In genomic region chr17:64703649-64704230, GRCm38 (mm10) we compare ENCODE assay signal across 29 mouse cellular contexts.
DNase-seq lines count a peak whose midpoint lies in the region; ATAC-seq and TF ChIP-seq lines count a peak whose summit lies in the region.
"Had no signal": no experiment of that assay in that cellular context is flagged by ENCODE, and none has a peak within 500 bp of the region (broad histone marks: within the 10 kb centered on the region; RNA-seq: fewer than 3 reads in every experiment).

No protein-coding gene starts in this region.

- no peak overlapping the region for H3K4me3 ChIP-seq in heart, embryonic 10.5 days
- no peak overlapping the region for H3K4me3 ChIP-seq in midbrain, embryonic 12.5 days
- H3K4me3 ChIP-seq in stomach, postnatal 0 days (ENCODE audit: low read depth, low read length), result no peak overlapping the region
- H3K4me3 ChIP-seq: heart, embryonic 15.5 days; intestine, embryonic 15.5 days; layer of hippocampus, adult 2 months; limb, embryonic 12.5 days; neural tube, embryonic 12.5 days; stomach, embryonic 15.5 days had no signal

- no peak for TF ChIP-seq EP300 in stomach, postnatal 0 days (optimal IDR thresholded peaks at IDR 0.05)

- intact Hi-C loops in heart, postnatal 10 days (cut with DNase I), result no loop called here

- H3K36me3 ChIP-seq in heart, embryonic 10.5 days, result no peaks in the 10 kb centered on the region
- H3K36me3 ChIP-seq in midbrain, embryonic 12.5 days, result no peaks in the 10 kb centered on the region
- H3K36me3 ChIP-seq in stomach, postnatal 0 days (ENCODE audit: control insufficient read depth, insufficient read depth, low read length), result no peaks in the 10 kb centered on the region
- H3K36me3 ChIP-seq: heart, embryonic 15.5 days; intestine, embryonic 15.5 days; limb, embryonic 12.5 days; neural tube, embryonic 12.5 days; stomach, embryonic 15.5 days had no signal

- 86% methylated on average over 4 of the region's 4 CpGs for WGBS in heart, embryonic 10.5 days
- WGBS in midbrain, embryonic 12.5 days, result 37% methylated on average over 4 of the region's 4 CpGs
- 94% methylated on average over 4 of the region's 4 CpGs for WGBS in stomach, postnatal 0 days

- no peaks in the 10 kb centered on the region for H3K9me3 ChIP-seq in heart, embryonic 10.5 days
- no peaks in the 10 kb centered on the region for H3K9me3 ChIP-seq in midbrain, embryonic 12.5 days
- no peaks in the 10 kb centered on the region for H3K9me3 ChIP-seq in stomach, postnatal 0 days (ENCODE audit: control insufficient read depth, low read length)
- H3K9me3 ChIP-seq: heart, embryonic 15.5 days; intestine, embryonic 15.5 days; limb, embryonic 12.5 days; neural tube, embryonic 12.5 days; stomach, embryonic 15.5 days had no signal

- no peak overlapping the region for H3K27ac ChIP-seq in heart, embryonic 10.5 days
- H3K27ac ChIP-seq in midbrain, embryonic 12.5 days (replicated peaks), result peak overlapping the region; percentile 52
- H3K27ac ChIP-seq in stomach, postnatal 0 days (replicated peaks), result no peak overlapping the region
- H3K27ac ChIP-seq: heart, embryonic 15.5 days; intestine, embryonic 15.5 days; layer of hippocampus, adult 2 months; limb, embryonic 12.5 days; macrophage; neural tube, embryonic 12.5 days; stomach, embryonic 15.5 days had no signal

- no peaks in the 10 kb centered on the region for H3K4me1 ChIP-seq in heart, embryonic 10.5 days
- peaks cover 7% of the 10 kb centered on the region for H3K4me1 ChIP-seq in midbrain, embryonic 12.5 days
- H3K4me1 ChIP-seq in stomach, postnatal 0 days (replicated peaks; ENCODE audit: control insufficient read depth, insufficient read depth), result no peaks in the 10 kb centered on the region
- H3K4me1 ChIP-seq: heart, embryonic 15.5 days; intestine, embryonic 15.5 days; limb, embryonic 12.5 days; neural tube, embryonic 12.5 days; stomach, embryonic 15.5 days had no signal

- H3K27me3 ChIP-seq in heart, embryonic 10.5 days (ENCODE audit: insufficient read depth, poor library complexity, severe bottlenecking), result no peaks in the 10 kb centered on the region
- H3K27me3 ChIP-seq in midbrain, embryonic 12.5 days, result no peaks in the 10 kb centered on the region
- H3K27me3 ChIP-seq in stomach, postnatal 0 days (ENCODE audit: control insufficient read depth, insufficient read depth, low read length), result no peaks in the 10 kb centered on the region
- H3K27me3 ChIP-seq: heart, embryonic 15.5 days; intestine, embryonic 15.5 days; limb, embryonic 12.5 days; neural tube, embryonic 12.5 days; stomach, embryonic 15.5 days had no signal

- peak; percentile 69 for DNase-seq in heart, embryonic 10.5 days (ENCODE audit: low spot score)
- DNase-seq in heart, postnatal 10 days, result no peak
- DNase-seq in MN1 (ENCODE audit: low spot score), result peak; percentile 57
- peak; percentile 57 for DNase-seq in brain, embryonic 14.5 days (ENCODE audit: low read depth)
- no peak for DNase-seq in stomach, postnatal 0 days (ENCODE audit: low spot score)
- no peak for DNase-seq in frontal cortex, postnatal 14 days (ENCODE audit: low spot score in 2 of 2)
- DNase-seq: adrenal gland, adult 8-10 months; B cell, adult 2 months; cerebellum, adult 2 months; cerebellum, postnatal 36 days; embryo, embryonic 11 days; heart, postnatal 4 days; kidney, postnatal 25 days; layer of hippocampus, postnatal 36 days; liver, postnatal 0 days; thymus, adult 18-20 months; thymus, postnatal 4 days had no signal

- peak; percentile 73 for ATAC-seq in midbrain, embryonic 12.5 days (ENCODE audit: low FRiP score, low read depth)
- ATAC-seq in stomach, postnatal 0 days (ENCODE audit: low FRiP score, low TSS enrichment), result no peak
- ATAC-seq: activated CD4-positive, CD25-positive, alpha-beta regulatory T cell, adult 4 months; hindbrain, embryonic 16.5 days; intestine, embryonic 15.5 days; liver, postnatal 0 days; lung, postnatal 0 days had no signal

- no peak for TF ChIP-seq CTCF in brain, embryonic 14.5 days (IDR thresholded peaks at IDR 0.05; ENCODE audit: borderline replicate concordance, extremely low read depth, insufficient read depth, insufficient read length)
- no peak for TF ChIP-seq CTCF in stomach, postnatal 0 days (IDR thresholded peaks at IDR 0.05; ENCODE audit: low read depth)

- no peak overlapping the region for H3K4me2 ChIP-seq in midbrain, embryonic 12.5 days (replicated peaks)
- H3K4me2 ChIP-seq in stomach, postnatal 0 days (replicated peaks; ENCODE audit: low read depth), result no peak overlapping the region
- H3K4me2 ChIP-seq: heart, embryonic 15.5 days; intestine, embryonic 15.5 days; limb, embryonic 12.5 days; liver, embryonic 11.5 days; neural tube, embryonic 12.5 days; stomach, embryonic 15.5 days had no signal

- no peak for TF ChIP-seq POLR2A in brain, embryonic 14.5 days (IDR thresholded peaks at IDR 0.05; ENCODE audit: borderline replicate concordance, extremely low read depth, insufficient read depth, insufficient read length, poor library complexity, severe bottlenecking)

- H3K9ac ChIP-seq in midbrain, embryonic 12.5 days (replicated peaks), result peak overlapping the region; percentile 31; the same call in 1 of the 2 replicates
- no peak overlapping the region for H3K9ac ChIP-seq in stomach, postnatal 0 days (ENCODE audit: low read length)
- H3K9ac ChIP-seq: heart, embryonic 15.5 days; intestine, embryonic 15.5 days; limb, embryonic 12.5 days; liver, postnatal 0 days; neural tube, embryonic 12.5 days; stomach, embryonic 15.5 days had no signal

Comparison
In these comparisons a context has a peak if more than half of its experiments do, and no peak if none do; other contexts are left out.
1. DNase-seq: peak in heart, embryonic 10.5 days (single experiment), MN1 (single experiment) and brain, embryonic 14.5 days (single experiment); none in heart, postnatal 10 days (0 of 2), stomach, postnatal 0 days (single experiment) and frontal cortex, postnatal 14 days (0 of 2).